Mouse (Mus musculus) left cerebral cortex, adult 2 months (tissue): ENCODE measurements around the gene Zfp62. TPM values are rescaled to one million over a fixed set of nuclear protein-coding genes. Genes with fewer than 3 reads are reported as not detected.

Experiments
- DNase-seq, 2 experiments: peaks; one replicate each; pipeline ENCODE4 v3.0.0; 2021 to 2022; ENCODE audit warnings: low spot score in 2 of 2, mixed read lengths in 1 of 2; ENCODE audit errors: extremely low spot score in 1 of 2
- H3K27ac ChIP-seq: fragments of 200-600 bp; 2 replicates; pipeline ENCODE4 v1.8.1; 2022
- H3K4me3 ChIP-seq: fragments of 200-600 bp; 2 replicates; pipeline ENCODE4 v1.8.1; 2022
- CTCF ChIP-seq: fragments of 200-600 bp; IDR thresholded peaks from 2 replicates; pipeline ENCODE4 v1.8.1; 2022; ENCODE audit warnings: antibody characterized with exemption, mild to moderate bottlenecking, moderate library complexity
- intact Hi-C: fragments of 180-260 bp; cut with DNase I; formaldehyde crosslinking; loops from one replicate; pipeline ENCODE4 v1.15.1; 2025
- total RNA-seq, 2 experiments: library from RNA; stranded (reverse); gene quantifications; 2 replicates each; pipeline ENCODE4 v1.2.3; 2021

The Zfp62 gene
- total RNA-seq, 2 experiments from 2014 or later = 53.1 to 58.1 TPM

- H3K4me3 ChIP-seq = peak within 1 kb of the TSS; percentile 90
- peak; percentile 27 for TF ChIP-seq CTCF
- peak within 1 kb of the TSS; percentile 96 for H3K27ac ChIP-seq
- peak; percentile 89 to 93 for DNase-seq
- intact Hi-C loops = loop anchor here (1.0 kb wide), 1 partner anchor 41 kb away; the partner anchor contains the start of gene Zfp62
These were observed 40.9 kb downstream of the Zfp62 start, which contains the start of gene Mgat1 for GRCm38 (mm10) chr11:49243727-49244594. TSS of gene Mgat1 (plus strand) at chr11:49244191.

GRCm38 (mm10) chr11:49244595-49244930, 41.5 kb downstream of the Zfp62 start:
- peak overlapping the region; percentile 90 for H3K4me3 ChIP-seq
- H3K27ac ChIP-seq = peak overlapping the region; percentile 80
- no peak for TF ChIP-seq CTCF
- no peak for DNase-seq
- intact Hi-C loops = no loop called here

GRCm38 (mm10) chr11:49245176-49245575, 42.1 kb downstream of the Zfp62 start:
- no peak overlapping the region for H3K27ac ChIP-seq
- intact Hi-C loops = loop anchor here (5.0 kb wide), 1 partner anchor 388 kb away; no protein-coding TSS in a partner anchor
- no peak for TF ChIP-seq CTCF
- no peak for DNase-seq
- peak overlapping the region; percentile 90; the same call in 1 of the 2 replicates for H3K4me3 ChIP-seq

DNA sequence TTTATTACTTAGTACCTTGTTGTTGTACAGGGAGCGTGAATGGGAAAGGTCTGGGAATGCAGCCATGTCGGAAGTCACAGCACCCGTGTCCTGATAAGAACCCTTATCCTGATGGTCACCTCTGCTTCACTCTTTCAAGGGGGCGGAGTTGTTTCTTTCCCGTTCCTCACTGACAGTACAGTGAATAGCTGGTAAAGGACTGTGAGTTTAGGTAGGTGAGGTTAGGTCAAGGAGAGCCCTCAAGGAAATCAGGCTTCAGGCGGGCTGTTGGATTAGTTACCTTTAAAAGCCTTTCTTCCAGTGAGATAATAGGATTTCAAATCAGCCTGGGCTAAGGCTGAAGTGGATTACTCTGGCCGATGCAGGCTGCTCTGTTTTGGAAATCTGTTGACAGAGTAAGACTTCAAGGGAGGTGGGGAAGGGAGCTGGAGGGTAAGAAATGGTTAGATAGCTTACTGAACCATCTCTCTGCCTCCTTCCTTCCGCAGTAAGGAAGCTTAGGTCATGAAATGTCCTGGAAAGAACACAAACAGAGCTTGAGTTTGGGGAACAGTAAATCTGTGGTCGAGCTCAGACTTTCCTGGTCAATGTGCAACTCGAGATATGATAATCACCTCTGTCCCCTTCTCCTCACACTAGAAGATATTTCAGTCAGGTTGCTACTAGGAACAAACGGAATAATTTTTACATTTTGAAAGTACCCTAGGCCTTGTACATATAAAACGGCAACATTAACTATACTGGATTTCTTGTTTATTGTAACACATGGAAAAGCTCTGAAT, 42.7 kb downstream of the Zfp62 start:
- intact Hi-C loops = loop anchor here (5.0 kb wide), 1 partner anchor 389 kb away; no protein-coding TSS in a partner anchor
- DNase-seq = no peak
- Histone ChIP-seq H3K4me3 (peak overlapping the region; percentile 16; the same call in 1 of the 2 replicates), H3K27ac (peak overlapping the region; percentile 9; the same call in 1 of the 2 replicates)
- TF ChIP-seq CTCF = no peak

- TF ChIP-seq CTCF = no peak
- intact Hi-C loops = loop anchor here (5.0 kb wide), 1 partner anchor 389 kb away; no protein-coding TSS in a partner anchor
- DNase-seq = no peak
- Histone ChIP-seq H3K4me3 (no peak overlapping the region; the same call in 1 of the 2 replicates), H3K27ac (peak overlapping the region; percentile 34; the same call in 1 of the 2 replicates)
These were observed 43.4 kb downstream of the Zfp62 start for GRCm38 (mm10) chr11:49246523-49246922.

GRCm38 (mm10) chr11:49247255-49247654, 44.2 kb downstream of the Zfp62 start:
- TF ChIP-seq CTCF = no peak
- peak overlapping the region; percentile 34; the same call in 1 of the 2 replicates for H3K27ac ChIP-seq
- no peak for DNase-seq
- intact Hi-C loops = loop anchor here (5.0 kb wide), 1 partner anchor 390 kb away; no protein-coding TSS in a partner anchor
- H3K4me3 ChIP-seq = no peak overlapping the region

DNA sequence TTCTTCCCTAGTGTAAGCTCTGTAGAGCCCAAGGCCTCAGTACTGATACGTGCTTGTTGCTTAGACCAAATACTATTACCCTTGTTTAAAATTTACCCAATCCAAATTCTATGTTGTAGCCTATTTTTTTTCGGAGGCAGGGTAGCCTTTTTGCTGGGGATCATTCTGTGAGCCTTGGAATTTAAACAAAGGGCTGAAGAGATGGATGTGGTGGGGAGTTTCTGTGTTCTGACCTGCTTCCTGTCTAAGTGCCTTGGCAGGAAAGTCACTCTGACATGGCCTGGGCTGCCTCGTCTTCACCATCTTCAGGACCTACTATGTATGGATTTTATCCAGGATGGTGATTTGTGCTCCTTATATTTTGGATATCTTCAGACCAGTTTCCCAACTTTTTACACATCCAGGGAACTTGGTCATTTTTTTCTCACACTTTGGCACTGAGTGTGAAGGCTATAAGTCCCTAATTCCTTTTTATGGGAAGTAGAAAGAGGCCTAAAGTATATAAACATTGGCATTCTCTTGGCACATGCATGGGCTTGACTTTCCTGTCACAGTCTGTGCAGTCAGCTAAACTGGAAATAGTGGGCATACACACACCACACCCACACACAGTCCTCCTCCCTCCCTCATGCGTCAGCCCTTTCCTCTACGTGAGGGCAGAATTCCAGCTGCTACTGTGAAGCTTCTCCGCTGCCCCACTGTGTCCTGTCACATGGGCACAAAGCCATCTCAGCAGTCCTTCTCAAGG, 45.3 kb downstream of the Zfp62 start:
- no peak for TF ChIP-seq CTCF
- Histone ChIP-seq H3K4me3 (no peak overlapping the region), H3K27ac (peak overlapping the region; percentile 47; the same call in 1 of the 2 replicates)
- peak in 1 of 2 experiments; percentile 33 for DNase-seq
- intact Hi-C loops = loop anchor here (5.0 kb wide), 1 partner anchor 391 kb away; no protein-coding TSS in a partner anchor

DNA sequence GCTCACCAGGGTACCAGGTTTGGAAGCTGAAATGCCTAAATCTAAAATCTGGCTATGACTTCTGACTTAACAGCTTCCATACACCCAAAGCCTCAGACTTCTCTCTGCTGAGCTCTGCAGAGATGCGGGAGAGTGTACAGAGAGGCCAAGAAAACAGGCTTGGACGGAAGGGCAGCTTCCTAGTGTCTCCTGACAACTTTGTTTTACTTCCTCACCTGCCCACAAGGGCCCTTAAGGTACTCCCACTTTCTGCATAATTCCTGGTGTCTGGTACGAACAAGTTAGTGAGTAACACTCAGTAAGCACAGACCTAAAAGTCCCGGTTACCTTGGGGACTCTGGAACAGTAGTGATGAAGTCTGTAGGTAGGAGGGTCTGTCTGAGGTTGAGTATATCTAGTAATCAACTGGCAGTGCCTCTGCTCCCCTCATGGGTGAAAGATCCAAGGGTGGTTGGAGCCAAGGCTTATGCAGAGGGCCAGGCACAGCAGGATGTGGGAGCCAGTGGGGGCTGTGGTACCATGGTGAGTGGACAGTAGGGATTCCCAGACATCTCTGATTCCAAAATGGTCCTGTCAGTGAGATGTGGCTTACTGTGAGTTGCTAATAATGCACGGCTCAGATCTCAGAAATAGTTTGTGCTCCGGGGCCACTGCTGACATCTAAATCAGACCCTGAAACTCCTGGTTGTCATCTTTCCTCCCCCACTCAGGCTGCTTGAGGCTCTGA, 46.0 kb downstream of the Zfp62 start:
- no peak; the same call in 1 of the 2 replicates for TF ChIP-seq CTCF
- H3K27ac ChIP-seq = peak overlapping the region; percentile 47
- H3K4me3 ChIP-seq = no peak overlapping the region
- intact Hi-C loops = loop anchor here (5.0 kb wide), 1 partner anchor 392 kb away; no protein-coding TSS in a partner anchor
- no peak for DNase-seq

DNA sequence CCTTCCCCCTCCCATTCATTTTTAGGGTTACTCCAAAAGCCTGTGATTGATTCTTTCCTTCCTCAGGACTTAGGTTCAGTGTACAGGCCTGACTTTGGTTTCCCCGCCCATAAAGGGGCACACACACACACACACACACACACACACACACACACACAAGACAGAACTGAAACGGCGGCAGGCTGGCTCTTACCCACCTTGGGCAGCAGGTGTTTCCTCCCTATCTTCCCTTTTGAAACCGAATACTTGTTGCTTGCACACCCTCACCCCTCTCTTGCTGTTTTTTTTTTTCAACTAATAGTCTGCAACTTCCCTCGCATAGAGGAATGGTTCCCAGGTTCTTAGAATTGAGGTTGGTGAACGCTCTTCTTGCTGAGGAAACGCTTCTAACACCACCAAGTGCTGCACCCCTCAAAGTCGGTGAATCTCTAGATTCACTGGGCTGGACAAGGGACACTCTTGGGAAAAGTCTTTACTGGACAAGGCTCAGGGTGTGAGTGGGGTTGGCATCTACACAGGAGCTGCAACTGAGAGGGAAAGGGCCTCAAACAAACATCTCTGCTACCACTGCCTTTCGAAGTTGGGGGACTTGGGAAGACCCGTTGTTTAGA, 46.8 kb downstream of the Zfp62 start:
- intact Hi-C loops = loop anchor here (2.0 to 5.0 kb wide), 2 partner anchors 47 to 393 kb away; partner anchors contain the start of gene Zfp62
- Histone ChIP-seq H3K27ac (peak overlapping the region; percentile 85), H3K4me3 (peak overlapping the region; percentile 90)
- no peak for DNase-seq
- TF ChIP-seq CTCF = no peak
